Mouse (Mus musculus) liver, embryonic 12.5 days (tissue): Measurements from ENCODE around the gene Rimklb. TPM values are rescaled to one million over a fixed set of nuclear protein-coding genes. Genes with fewer than 3 reads are reported as not detected.
"Not testable (repeated sequence)": the region's sequence is repeated elsewhere in the genome, so short reads cannot be mapped to it uniquely, and the experiment has no call there.

Source experiments
- ATAC-seq: fragments of 200-750 bp; cut with Nextera tagmentation; 2 replicates; pipeline ENCODE4 v1.8.0; 2017; ENCODE audit warnings: moderate number of reproducible peaks, mild to moderate bottlenecking, moderate library complexity
- H3K27ac ChIP-seq: fragments of 300-500 bp; sonication (generic); 2 replicates; pipeline ENCODE4 v1.5.1; 2016; ENCODE audit warnings: mild to moderate bottlenecking
- H3K27me3 ChIP-seq: fragments of 300-500 bp; sonication (generic); replicated peaks from 2 replicates; pipeline ENCODE4 v1.6.1; 2016; ENCODE audit warnings: mild to moderate bottlenecking, moderate library complexity
- H3K36me3 ChIP-seq: fragments of 300-500 bp; sonication (generic); 2 replicates; pipeline ENCODE4 v1.6.1; 2016; ENCODE audit warnings: mild to moderate bottlenecking, moderate library complexity
- H3K4me1 ChIP-seq: fragments of 300-500 bp; sonication (generic); 2 replicates; pipeline ENCODE4 v1.6.1; 2016
- H3K4me2 ChIP-seq: fragments of 300-500 bp; sonication (generic); 2 replicates; pipeline ENCODE4 v1.6.1; 2016; ENCODE audit warnings: mild to moderate bottlenecking, moderate library complexity
- H3K4me3 ChIP-seq: fragments of 300-500 bp; sonication (generic); 2 replicates; pipeline ENCODE4 v1.5.1; 2016; ENCODE audit warnings: mild to moderate bottlenecking, moderate library complexity
- H3K9ac ChIP-seq: fragments of 300-500 bp; sonication (generic); 2 replicates; pipeline ENCODE4 v1.6.1; 2016; ENCODE audit warnings: mild to moderate bottlenecking, moderate library complexity
- H3K9me3 ChIP-seq: fragments of 300-500 bp; sonication (generic); replicated peaks from 2 replicates; pipeline ENCODE4 v1.6.1; 2016; ENCODE audit warnings: mild to moderate bottlenecking, moderate library complexity
- WGBS: fragments of 180-500 bp; shearing (Covaris S2); methylation state at CpG from one replicate; pipeline ENCODE4 v1.1.7; 2016; ENCODE audit not compliant: insufficient replicate concordance; 5-methylcytosine and 5-hydroxymethylcytosine counted together
- polyA plus RNA-seq: library from polyadenylated mRNA; unstranded; fragments of >200 nt; fragmentation: Nextera tagmentation; extraction: Ambion mirVana; gene quantifications from 2 replicates; pipeline ENCODE4 v1.2.1, GENCODE M21; 2016

Gene Rimklb
- polyA plus RNA-seq, 1 experiment from 2014 or later: 2.1 TPM

DNA sequence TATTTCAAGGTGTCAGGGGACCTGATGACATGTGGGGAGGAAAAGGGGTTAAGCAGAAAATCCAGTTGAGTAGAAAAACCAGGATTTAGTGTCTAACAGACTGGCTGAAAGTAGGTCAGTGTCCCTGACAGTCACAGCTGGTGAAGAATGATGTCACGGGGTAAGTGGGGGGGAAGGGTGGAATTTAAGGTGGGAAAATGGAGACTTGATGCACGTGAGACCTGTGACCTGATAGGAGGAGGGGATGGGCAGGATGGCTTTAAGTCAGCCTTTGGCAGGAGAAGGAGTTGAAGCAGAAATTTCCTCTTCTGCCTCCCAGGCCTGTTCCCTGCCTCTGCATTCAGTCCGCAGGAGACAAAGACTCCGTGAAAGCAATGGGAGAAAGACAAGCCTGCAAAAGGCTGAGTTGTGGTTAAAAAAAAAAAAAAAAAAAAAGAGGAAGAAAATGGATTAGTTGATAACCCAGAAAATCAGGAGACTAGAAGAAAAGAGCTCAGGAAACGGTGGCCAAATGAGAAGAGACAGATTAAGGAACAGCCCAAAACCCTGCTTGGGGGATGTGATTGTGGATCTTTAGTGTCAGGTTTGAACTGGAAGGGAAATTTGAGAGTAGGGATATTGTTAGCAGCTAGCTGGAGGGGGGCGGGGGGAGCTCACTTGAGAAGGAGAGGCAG is 4.6 kb downstream of the Rimklb start:
- Histone ChIP-seq H3K9me3 (no peaks in the 10 kb centered on the region), H3K4me1 (peaks cover 5% of the 10 kb centered on the region; the same call in 1 of the 2 replicates), H3K9ac (no peak overlapping the region), H3K4me3 (no peak overlapping the region), H3K4me2 (no peak overlapping the region), H3K27ac (no peak overlapping the region), H3K36me3 (no peaks in the 10 kb centered on the region), H3K27me3 (peaks cover 90% of the 10 kb centered on the region)
- WGBS: 14% methylated on average over 6 of the region's 6 CpGs
- ATAC-seq: no peak

DNA sequence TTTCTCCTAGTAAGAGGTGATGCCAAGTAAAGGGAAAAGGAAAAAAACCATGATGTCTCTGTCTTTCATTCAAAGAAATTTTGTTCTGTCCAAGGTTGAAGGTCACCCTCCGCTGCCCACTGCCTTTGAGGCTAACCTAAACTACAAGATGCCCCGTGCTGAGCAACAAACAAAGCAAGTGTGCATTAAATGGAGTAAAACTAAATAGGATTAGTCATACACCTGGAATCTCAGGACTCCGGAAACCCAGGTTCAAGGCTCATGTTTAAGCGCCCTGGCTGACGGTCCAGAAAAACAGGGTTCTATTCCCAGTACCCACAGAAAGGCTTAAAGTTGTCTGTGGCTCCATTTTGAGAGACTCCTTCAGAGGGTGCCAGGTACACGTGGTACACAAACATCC is 6.1 kb downstream of the Rimklb start:
- no peak for ATAC-seq
- Histone ChIP-seq H3K9ac (no peak overlapping the region), H3K36me3 (no peaks in the 10 kb centered on the region), H3K9me3 (no peaks in the 10 kb centered on the region), H3K27me3 (peaks cover 90% of the 10 kb centered on the region), H3K4me1 (peaks cover 5% of the 10 kb centered on the region; the same call in 1 of the 2 replicates), H3K4me2 (no peak overlapping the region), H3K27ac (no peak overlapping the region), H3K4me3 (no peak overlapping the region)
- WGBS: 28% methylated on average over 6 of the region's 6 CpGs

- ATAC-seq: peak; percentile 65
- peaks cover 93% of the 10 kb centered on the region for H3K27me3 ChIP-seq
Measured at GRCm38 (mm10) chr6:122491557-122491956, 7.0 kb downstream of the Rimklb start.

GRCm38 (mm10) chr6:122490929-122491512 is 7.5 kb downstream of the Rimklb start:
- Histone ChIP-seq H3K9ac (no peak overlapping the region), H3K4me3 (peak overlapping the region; percentile 44), H3K9me3 (no peaks in the 10 kb centered on the region), H3K36me3 (no peaks in the 10 kb centered on the region), H3K27me3 (peaks cover 93% of the 10 kb centered on the region), H3K27ac (no peak overlapping the region), H3K4me2 (peak overlapping the region; percentile 57), H3K4me1 (peaks cover 5% of the 10 kb centered on the region; the same call in 1 of the 2 replicates)
- WGBS: 16% methylated on average over 15 of the region's 15 CpGs
- no peak for ATAC-seq

More at GRCm38 (mm10) chr6:122491557-122491956, 7.0 kb downstream of the Rimklb start:
- Histone ChIP-seq H3K9ac (no peak overlapping the region), H3K4me1 (peaks cover 5% of the 10 kb centered on the region; the same call in 1 of the 2 replicates), H3K9me3 (no peaks in the 10 kb centered on the region), H3K4me2 (peak overlapping the region; percentile 57), H3K4me3 (peak overlapping the region; percentile 44), H3K36me3 (no peaks in the 10 kb centered on the region), H3K27ac (no peak overlapping the region)
- under 1% methylated on average over 16 of the region's 16 CpGs for WGBS

DNA sequence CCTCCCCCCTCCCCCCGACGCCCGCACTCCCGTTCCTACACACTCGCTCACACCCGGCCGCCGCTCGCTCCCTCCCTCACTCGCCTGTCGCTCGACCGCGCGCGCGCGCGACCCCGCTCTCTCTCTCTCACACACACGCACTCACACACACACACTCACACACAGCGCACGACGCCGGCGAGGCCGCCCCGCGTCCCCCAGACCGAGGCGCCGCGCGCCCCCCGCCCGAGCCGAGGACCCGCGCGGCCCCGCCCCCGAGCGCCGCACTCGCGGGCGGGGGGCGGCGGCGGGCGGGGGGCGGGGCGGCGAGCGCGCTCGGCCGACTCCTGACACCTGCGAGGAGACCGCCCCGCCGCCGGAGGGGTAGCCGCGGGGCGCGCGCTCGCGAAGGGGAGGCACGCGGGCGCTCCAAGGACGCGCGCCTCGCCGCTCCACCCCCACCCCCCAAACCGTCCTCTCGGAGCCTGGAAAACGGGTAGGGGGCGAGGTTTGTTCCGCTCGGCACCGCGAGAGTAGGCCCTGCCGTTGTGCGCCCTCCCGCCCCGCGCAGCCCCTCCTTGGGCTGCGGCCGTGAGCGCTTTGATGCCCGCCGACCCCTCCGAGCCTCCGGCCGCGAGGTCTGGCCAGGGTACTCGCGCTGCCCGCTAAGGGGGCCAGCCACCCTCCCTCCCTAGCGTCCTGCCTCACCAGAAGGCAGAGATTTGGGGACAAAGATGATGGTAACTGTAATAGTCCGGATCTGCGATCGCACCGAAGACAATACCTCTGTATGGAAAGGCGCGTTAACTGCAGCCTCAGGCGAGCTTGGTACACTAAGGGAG is 12.1 kb downstream of the Rimklb start:
- Histone ChIP-seq H3K9me3 (no peaks in the 10 kb centered on the region), H3K4me1 (peaks cover 5% of the 10 kb centered on the region; the same call in 1 of the 2 replicates), H3K4me3 (peak overlapping the region; percentile 64), H3K36me3 (no peaks in the 10 kb centered on the region), H3K4me2 (peak overlapping the region; percentile 89), H3K27ac (no peak overlapping the region), H3K27me3 (peaks cover 84% of the 10 kb centered on the region), H3K9ac (peak overlapping the region; percentile 31; the same call in 1 of the 2 replicates)
- under 1% methylated on average over 67 of the region's 111 CpGs for WGBS
- ATAC-seq: peak; percentile 46

DNA sequence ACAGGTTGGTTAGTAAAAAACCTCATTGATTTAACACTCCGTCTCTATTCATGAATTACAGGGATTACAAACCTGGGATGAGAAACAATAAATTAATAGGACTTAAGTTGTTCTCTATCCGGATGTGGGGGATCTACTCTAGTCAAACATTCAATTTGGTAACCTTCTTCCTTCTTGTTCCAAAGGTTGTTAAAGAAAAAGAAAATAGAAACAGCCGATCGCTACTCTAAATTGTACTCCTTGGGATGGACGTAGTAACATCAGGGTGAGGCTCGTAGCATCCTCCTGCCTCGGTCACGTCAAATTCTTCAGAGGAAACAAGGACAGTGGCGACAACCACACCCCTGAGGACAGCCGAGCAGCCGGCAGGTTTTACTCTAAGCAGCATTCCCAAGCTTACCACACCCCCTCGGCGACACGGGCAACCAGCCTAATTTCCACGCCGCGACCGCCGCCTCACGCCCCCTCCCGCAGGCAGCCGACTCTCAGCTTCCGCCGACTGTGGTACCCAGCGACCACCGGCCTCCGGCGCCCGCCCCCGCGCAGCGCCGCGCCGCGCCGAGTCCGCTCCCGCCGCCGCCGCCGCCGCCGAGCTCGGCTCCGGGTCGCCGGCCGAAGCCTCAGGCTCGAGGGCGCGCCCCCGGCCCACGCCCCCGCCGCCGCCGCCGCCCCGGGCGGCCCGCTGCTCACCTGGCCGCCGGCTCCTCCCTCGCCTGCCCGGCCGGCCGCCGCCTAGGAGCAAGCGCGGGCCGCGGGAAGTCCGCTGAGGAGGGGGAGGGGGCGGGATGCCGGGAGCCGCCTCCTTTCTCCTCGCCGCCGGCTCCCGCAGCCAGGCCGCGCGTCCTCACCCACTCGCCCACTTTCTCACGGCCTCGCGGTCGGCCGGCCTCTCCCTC is 12.9 kb downstream of the Rimklb start:
- peak overlapping the region; percentile 31; the same call in 1 of the 2 replicates for H3K9ac ChIP-seq
- H3K4me3 ChIP-seq: peak overlapping the region; percentile 64
- no peaks in the 10 kb centered on the region for H3K9me3 ChIP-seq
- H3K36me3 ChIP-seq: no peaks in the 10 kb centered on the region
- WGBS: 9% methylated on average over 38 of the region's 91 CpGs
- H3K4me2 ChIP-seq: peak overlapping the region; percentile 89
- peaks cover 77% of the 10 kb centered on the region for H3K27me3 ChIP-seq
- 0 out of 2 replicates have a peak, but pooled peaks have one; percentile 18 for ATAC-seq
- no peak overlapping the region for H3K27ac ChIP-seq
- H3K4me1 ChIP-seq: 0 out of 2 replicates have a peak, but pooled peaks cover under 1% of the 10 kb centered on the region

DNA sequence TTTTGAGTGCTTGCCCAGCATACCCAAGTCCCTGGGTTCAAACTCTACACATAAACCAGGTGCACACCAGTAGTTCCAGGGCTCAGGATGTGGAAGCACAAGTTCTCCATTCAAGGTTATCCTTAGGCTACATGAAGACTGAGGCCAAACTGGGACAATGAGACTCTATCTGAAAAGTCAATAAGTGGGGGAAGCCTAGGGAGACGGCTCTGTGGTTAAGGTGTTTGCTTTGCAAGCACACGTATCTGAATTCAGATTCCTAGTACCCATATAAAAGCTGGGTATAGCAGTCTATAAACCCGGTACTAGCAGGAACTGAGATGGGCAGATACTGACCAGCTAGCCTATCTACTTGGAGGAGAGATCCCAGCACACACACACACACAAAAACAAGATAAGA is 20.5 kb downstream of the Rimklb start:
- 35% methylated on average over 3 of the region's 3 CpGs for WGBS
- ATAC-seq: no peak
- Histone ChIP-seq H3K4me1 (peaks cover 3% of the 10 kb centered on the region; the same call in 1 of the 2 replicates), H3K4me2 (no peak overlapping the region), H3K36me3 (no peaks in the 10 kb centered on the region), H3K9ac (no peak overlapping the region), H3K27ac (no peak overlapping the region), H3K4me3 (no peak overlapping the region), H3K9me3 (no peaks in the 10 kb centered on the region), H3K27me3 (peaks cover 5% of the 10 kb centered on the region)

- 67% methylated on average over 3 of the region's 3 CpGs for WGBS
- not testable (repeated sequence) for H3K9ac ChIP-seq, H3K4me3 ChIP-seq, H3K36me3 ChIP-seq, ATAC-seq, H3K9me3 ChIP-seq, H3K27me3 ChIP-seq, H3K27ac ChIP-seq, H3K4me2 ChIP-seq
- H3K4me1 ChIP-seq: peaks cover 15% of the 10 kb centered on the region
Measured at GRCm38 (mm10) chr6:122471461-122471860, 27.1 kb downstream of the Rimklb start.

GRCm38 (mm10) chr6:122470240-122470639 is 28.3 kb downstream of the Rimklb start:
- ATAC-seq: peak; percentile 59; the same call in 1 of the 2 replicates
- H3K36me3 ChIP-seq: no peaks in the 10 kb centered on the region
- H3K9ac ChIP-seq: no peak overlapping the region
- H3K4me2 ChIP-seq: no peak overlapping the region
- H3K9me3 ChIP-seq: no peaks in the 10 kb centered on the region
- H3K4me1 ChIP-seq: peaks cover 15% of the 10 kb centered on the region
- H3K27me3 ChIP-seq: no peaks in the 10 kb centered on the region
- WGBS: 33% methylated on average over 2 of the region's 2 CpGs
- no peak overlapping the region for H3K4me3 ChIP-seq
- no peak overlapping the region for H3K27ac ChIP-seq

DNA sequence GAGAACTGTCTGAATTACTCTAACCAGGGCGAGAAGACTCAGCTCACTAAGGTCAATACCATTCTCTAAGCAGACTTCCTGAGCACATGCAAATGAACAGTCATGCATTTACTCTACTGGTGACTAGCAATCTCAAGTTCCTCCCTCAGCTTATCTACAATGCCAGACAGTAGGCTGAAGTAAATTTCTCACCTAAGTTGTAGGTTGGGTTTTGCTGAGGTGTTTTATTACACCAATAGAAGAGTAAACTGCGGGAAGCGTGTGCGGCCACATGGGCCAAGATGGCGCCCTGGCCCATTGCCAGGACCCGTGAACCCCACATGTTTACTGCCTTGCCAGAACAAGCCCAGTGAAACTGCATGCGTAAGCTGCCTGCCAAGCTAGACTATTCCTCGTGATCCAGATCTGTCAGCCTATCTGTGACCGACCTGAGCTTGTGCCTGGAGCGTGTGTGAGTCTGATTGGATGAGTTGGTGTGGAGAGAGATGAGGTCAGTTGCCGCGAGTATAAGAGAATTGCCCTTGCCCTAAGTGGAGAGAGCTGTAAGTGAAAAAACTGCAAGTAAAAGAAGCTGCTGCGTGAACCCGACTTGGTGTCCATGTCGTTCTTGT is 29.4 kb downstream of the Rimklb start:
- H3K4me2 ChIP-seq: no peak overlapping the region
- 79% methylated on average over 15 of the region's 15 CpGs for WGBS
- ATAC-seq: peak; percentile 79
- no peak overlapping the region for H3K27ac ChIP-seq
- H3K4me1 ChIP-seq: peaks cover 15% of the 10 kb centered on the region
- H3K9me3 ChIP-seq: no peaks in the 10 kb centered on the region
- no peaks in the 10 kb centered on the region for H3K36me3 ChIP-seq
- no peaks in the 10 kb centered on the region for H3K27me3 ChIP-seq
- no peak overlapping the region for H3K4me3 ChIP-seq
- H3K9ac ChIP-seq: no peak overlapping the region
